Mouse (Mus musculus): ENCODE results near the gene Megf8. TPM values are rescaled to one million over a fixed set of nuclear protein-coding genes. Genes with fewer than 3 reads are reported as not detected.

The Megf8 gene
- polyA plus RNA-seq, 1 experiment from 2014 or later = 5.6 TPM

GRCm38 (mm10) chr7:25284766-25285165 lies 32.2 kb upstream of the Megf8 start:
- WGBS (ENCODE audit: missing documents) = 77% methylated on average over 5 of the region's 5 CpGs
- Histone ChIP-seq H3K4me3 (ENCODE audit: inconsistent target) (no peak overlapping the region), H3K79me2 (ENCODE audit: inconsistent target) (peaks cover 62% of the 10 kb centered on the region), H3K27ac (no peak overlapping the region), H3K36me3 (ENCODE audit: inconsistent target) (peaks cover 50% of the 10 kb centered on the region)

- peaks cover 53% of the 10 kb centered on the region for H3K79me2 ChIP-seq (ENCODE audit: inconsistent target)
- no peak overlapping the region for H3K4me3 ChIP-seq (ENCODE audit: inconsistent target)
- H3K36me3 ChIP-seq (ENCODE audit: inconsistent target) = peaks cover 59% of the 10 kb centered on the region
- no peak overlapping the region for H3K27ac ChIP-seq
- WGBS (ENCODE audit: missing documents) = 91% methylated on average over 19 of the region's 20 CpGs
Observed at GRCm38 (mm10) chr7:25285511-25286238, 31.3 kb upstream of the Megf8 start.

GRCm38 (mm10) chr7:25286989-25287388 lies 30.0 kb upstream of the Megf8 start:
- no peak overlapping the region for H3K27ac ChIP-seq
- H3K79me2 ChIP-seq (ENCODE audit: inconsistent target) = peaks cover 44% of the 10 kb centered on the region
- peaks cover 68% of the 10 kb centered on the region for H3K36me3 ChIP-seq (ENCODE audit: inconsistent target)
- WGBS (ENCODE audit: missing documents) = 86% methylated on average over 5 of the region's 8 CpGs
- no peak overlapping the region for H3K4me3 ChIP-seq (ENCODE audit: inconsistent target)

GRCm38 (mm10) chr7:25288011-25288410 lies 29.0 kb upstream of the Megf8 start:
- Histone ChIP-seq H3K27ac (no peak overlapping the region), H3K79me2 (ENCODE audit: inconsistent target) (peaks cover 40% of the 10 kb centered on the region), H3K36me3 (ENCODE audit: inconsistent target) (peaks cover 78% of the 10 kb centered on the region), H3K4me3 (ENCODE audit: inconsistent target) (no peak overlapping the region)
- 98% methylated on average over 12 of the region's 12 CpGs for WGBS (ENCODE audit: missing documents)

- WGBS (ENCODE audit: missing documents) = 97% methylated on average over 3 of the region's 3 CpGs
- Histone ChIP-seq H3K79me2 (ENCODE audit: inconsistent target) (peaks cover 33% of the 10 kb centered on the region), H3K4me3 (ENCODE audit: inconsistent target) (no peak overlapping the region), H3K36me3 (ENCODE audit: inconsistent target) (peaks cover 82% of the 10 kb centered on the region), H3K27ac (no peak overlapping the region)
Observed at GRCm38 (mm10) chr7:25288721-25289120, 28.2 kb upstream of the Megf8 start.

- Histone ChIP-seq H3K4me3 (ENCODE audit: inconsistent target) (no peak overlapping the region), H3K79me2 (ENCODE audit: inconsistent target) (peaks cover 21% of the 10 kb centered on the region), H3K36me3 (ENCODE audit: inconsistent target) (peaks cover 83% of the 10 kb centered on the region), H3K27ac (no peak overlapping the region)
- WGBS (ENCODE audit: missing documents) = 95% methylated on average over 3 of the region's 3 CpGs
Observed at GRCm38 (mm10) chr7:25289925-25290324, 27.0 kb upstream of the Megf8 start.

- Histone ChIP-seq H3K36me3 (ENCODE audit: inconsistent target) (peaks cover 78% of the 10 kb centered on the region), H3K79me2 (ENCODE audit: inconsistent target) (peaks cover 16% of the 10 kb centered on the region; the same call in 1 of the 2 replicates), H3K4me3 (ENCODE audit: inconsistent target) (no peak overlapping the region), H3K27ac (no peak overlapping the region)
- 100% methylated on average over 1 of the region's 1 CpGs for WGBS (ENCODE audit: missing documents)
Observed at GRCm38 (mm10) chr7:25290463-25290862, 26.5 kb upstream of the Megf8 start.

GRCm38 (mm10) chr7:25290911-25291310 lies 26.1 kb upstream of the Megf8 start:
- Histone ChIP-seq H3K27ac (no peak overlapping the region), H3K79me2 (ENCODE audit: inconsistent target) (peaks cover 11% of the 10 kb centered on the region; the same call in 1 of the 2 replicates), H3K36me3 (ENCODE audit: inconsistent target) (peaks cover 73% of the 10 kb centered on the region), H3K4me3 (ENCODE audit: inconsistent target) (no peak overlapping the region)
- 97% methylated on average over 2 of the region's 2 CpGs for WGBS (ENCODE audit: missing documents)

- Histone ChIP-seq H3K27ac (no peak overlapping the region), H3K79me2 (ENCODE audit: inconsistent target) (peaks cover 2% of the 10 kb centered on the region; the same call in 1 of the 2 replicates), H3K4me3 (ENCODE audit: inconsistent target) (no peak overlapping the region), H3K36me3 (ENCODE audit: inconsistent target) (peaks cover 61% of the 10 kb centered on the region)
- WGBS (ENCODE audit: missing documents) = 89% methylated on average over 7 of the region's 7 CpGs
Observed at GRCm38 (mm10) chr7:25292107-25292506, 24.9 kb upstream of the Megf8 start.

- Histone ChIP-seq H3K36me3 (ENCODE audit: inconsistent target) (peaks cover 50% of the 10 kb centered on the region), H3K79me2 (ENCODE audit: inconsistent target) (no peaks in the 10 kb centered on the region), H3K4me3 (ENCODE audit: inconsistent target) (no peak overlapping the region), H3K27ac (no peak overlapping the region)
- 92% methylated on average over 10 of the region's 10 CpGs for WGBS (ENCODE audit: missing documents)
Observed at GRCm38 (mm10) chr7:25293191-25293739, 23.7 kb upstream of the Megf8 start.

GRCm38 (mm10) chr7:25294495-25294894 lies 22.5 kb upstream of the Megf8 start:
- Histone ChIP-seq H3K79me2 (ENCODE audit: inconsistent target) (no peaks in the 10 kb centered on the region), H3K36me3 (ENCODE audit: inconsistent target) (peaks cover 37% of the 10 kb centered on the region)
- WGBS (ENCODE audit: missing documents) = 97% methylated on average over 3 of the region's 4 CpGs

GRCm38 (mm10) chr7:25294960-25295722 lies 21.8 kb upstream of the Megf8 start:
- WGBS (ENCODE audit: missing documents) = 86% methylated on average over 12 of the region's 12 CpGs
- Histone ChIP-seq H3K79me2 (ENCODE audit: inconsistent target) (no peaks in the 10 kb centered on the region), H3K36me3 (ENCODE audit: inconsistent target) (peaks cover 31% of the 10 kb centered on the region), H3K4me3 (ENCODE audit: inconsistent target) (no peak overlapping the region), H3K27ac (no peak overlapping the region)

More at GRCm38 (mm10) chr7:25294495-25294894, 22.5 kb upstream of the Megf8 start:
- Histone ChIP-seq H3K27ac (no peak overlapping the region), H3K4me3 (ENCODE audit: inconsistent target) (no peak overlapping the region)

- no peak overlapping the region for H3K27ac ChIP-seq
- H3K4me3 ChIP-seq (ENCODE audit: inconsistent target) = peak overlapping the region; percentile 52
- WGBS (ENCODE audit: missing documents) = 10% methylated on average over 20 of the region's 21 CpGs
- peaks cover 17% of the 10 kb centered on the region; the same call in 1 of the 2 replicates for H3K36me3 ChIP-seq (ENCODE audit: inconsistent target)
- no peaks in the 10 kb centered on the region for H3K79me2 ChIP-seq (ENCODE audit: inconsistent target)
Observed at GRCm38 (mm10) chr7:25296945-25297453, 20.0 kb upstream of the Megf8 start.

GRCm38 (mm10) chr7:25297454-25298325 lies 19.3 kb upstream of the Megf8 start, which contains the start of gene Pafah1b3:
Pafah1b3 (minus strand) TSS chr7:25297986.
- Histone ChIP-seq H3K27ac (peak within 1 kb of the TSS; percentile 52), H3K4me3 (ENCODE audit: inconsistent target) (peak within 1 kb of the TSS; percentile 52), H3K36me3 (ENCODE audit: inconsistent target) (peaks cover 11% of the 10 kb centered on the region; the same call in 1 of the 2 replicates), H3K79me2 (ENCODE audit: inconsistent target) (no peaks in the 10 kb centered on the region)
- WGBS (ENCODE audit: missing documents) = 2% methylated on average over 52 of the region's 52 CpGs
